Mouse (Mus musculus) lung, embryonic 14.5 days (tissue): ENCODE data around the gene Kdr. TPM values are rescaled to one million over a fixed set of nuclear protein-coding genes. Genes with fewer than 3 reads are reported as not detected.

Experiments used
- ATAC-seq: fragments of 200-750 bp; cut with Nextera tagmentation; 2 replicates; pipeline ENCODE4 v1.8.0; 2017; ENCODE audit warnings: mild to moderate bottlenecking, moderate TSS enrichment, moderate library complexity; ENCODE audit not compliant: insufficient read depth
- DNase-seq: peaks from one replicate; pipeline ENCODE4 v3.0.0-alpha.2; 2015
- H3K27ac ChIP-seq: fragments of 300-500 bp; sonication (generic); 2 replicates; pipeline ENCODE4 v1.5.1; 2014; ENCODE audit warnings: low read depth, mild to moderate bottlenecking, moderate library complexity
- H3K27me3 ChIP-seq: fragments of 300-500 bp; sonication (generic); 2 replicates; pipeline ENCODE4 v1.6.1; 2014; ENCODE audit warnings: low read length, control low read depth; ENCODE audit not compliant: insufficient read depth
- H3K36me3 ChIP-seq: fragments of 300-500 bp; sonication (generic); 2 replicates; pipeline ENCODE4 v1.6.1; 2014; ENCODE audit warnings: control low read depth; ENCODE audit not compliant: insufficient read depth
- H3K4me1 ChIP-seq: fragments of 300-500 bp; sonication (generic); 2 replicates; pipeline ENCODE4 v1.6.1; 2014; ENCODE audit warnings: antibody characterized with exemption, control low read depth; ENCODE audit not compliant: insufficient read depth
- H3K4me2 ChIP-seq: fragments of 300-500 bp; sonication (generic); 2 replicates; pipeline ENCODE4 v1.6.1; 2014; ENCODE audit warnings: mild to moderate bottlenecking
- H3K4me3 ChIP-seq: fragments of 300-500 bp; sonication (generic); 2 replicates; pipeline ENCODE4 v1.5.1; 2014; ENCODE audit warnings: low read depth, low read length
- H3K9ac ChIP-seq: fragments of 300-500 bp; sonication (generic); 2 replicates; pipeline ENCODE4 v1.6.1; 2014
- H3K9me3 ChIP-seq: fragments of 300-500 bp; sonication (generic); 2 replicates; pipeline ENCODE4 v1.6.1; 2016; ENCODE audit warnings: low read depth, low read length, control low read depth
- CTCF ChIP-seq: IDR thresholded peaks from 2 replicates; pipeline ENCODE4 v1.5.1; 2016; ENCODE audit warnings: antibody characterized with exemption, low read depth
- WGBS: fragments of 180-500 bp; shearing (Covaris S2); extraction: QIAGEN DNeasy Blood & Tissue Kit; methylation state at CpG from one replicate; pipeline ENCODE4 v1.1.7; 2014; 5-methylcytosine and 5-hydroxymethylcytosine counted together
- polyA plus RNA-seq: library from polyadenylated mRNA; unstranded; fragments of >200 nt; fragmentation: Nextera tagmentation; extraction: Ambion mirVana; gene quantifications from 2 replicates; pipeline ENCODE4 v1.2.1, GENCODE M21; 2014

Gene Kdr
- polyA plus RNA-seq, 1 experiment from 2014 or later, result 61.2 TPM

GRCm38 (mm10) chr5:75956526-75956925 is 21.7 kb downstream of the Kdr start:
- H3K36me3 ChIP-seq, result 0 out of 2 replicates have a peak, but pooled peaks cover 6% of the 10 kb centered on the region
- ATAC-seq (no peak), DNase-seq (no peak)
- H3K9ac ChIP-seq, result no peak overlapping the region
- H3K27ac ChIP-seq, result no peak overlapping the region
- no peak overlapping the region for H3K4me2 ChIP-seq
- TF ChIP-seq CTCF, result no peak
- no peaks in the 10 kb centered on the region for H3K9me3 ChIP-seq
- H3K4me3 ChIP-seq, result no peak overlapping the region
- no peaks in the 10 kb centered on the region for H3K27me3 ChIP-seq
- no peaks in the 10 kb centered on the region for H3K4me1 ChIP-seq
- 79% methylated on average over 3 of the region's 3 CpGs for WGBS

GRCm38 (mm10) chr5:75955876-75956275 is 22.4 kb downstream of the Kdr start:
- Histone ChIP-seq H3K27ac (no peak overlapping the region), H3K4me1 (no peaks in the 10 kb centered on the region), H3K9me3 (no peaks in the 10 kb centered on the region), H3K36me3 (0 out of 2 replicates have a peak, but pooled peaks cover 6% of the 10 kb centered on the region), H3K9ac (no peak overlapping the region), H3K4me2 (no peak overlapping the region), H3K4me3 (no peak overlapping the region), H3K27me3 (no peaks in the 10 kb centered on the region)
- WGBS, result 87% methylated on average over 9 of the region's 9 CpGs
- DNase-seq (no peak), ATAC-seq (no peak)
- no peak for TF ChIP-seq CTCF

DNA sequence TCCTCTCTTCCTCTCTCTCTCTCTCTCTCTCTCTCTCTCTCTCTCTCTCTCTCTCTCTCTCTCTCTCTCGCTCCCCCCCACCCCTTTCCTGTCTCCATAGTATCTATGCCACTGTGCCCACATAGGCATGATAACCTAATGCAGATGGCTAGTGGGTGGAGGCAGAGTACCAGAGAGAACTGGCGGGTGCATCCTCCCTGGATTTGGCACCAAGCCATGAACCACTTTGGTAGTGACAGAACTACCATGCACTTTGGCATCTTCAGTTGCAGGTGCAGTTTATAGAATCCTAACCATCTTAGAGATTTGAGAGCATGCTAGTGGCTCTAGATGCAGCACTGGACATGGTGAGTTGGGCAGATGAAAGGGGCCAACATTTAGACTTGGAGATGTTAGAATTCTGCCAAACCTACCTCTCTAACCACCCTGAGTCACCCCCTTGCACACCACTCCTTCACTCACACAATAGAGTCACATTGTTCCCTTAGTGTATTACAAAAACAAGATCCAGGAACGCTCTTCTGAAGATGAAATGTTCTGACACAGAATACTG is 23.4 kb downstream of the Kdr start:
- 69% methylated on average over 3 of the region's 3 CpGs for WGBS
- Histone ChIP-seq H3K9ac (no peak overlapping the region), H3K27ac (no peak overlapping the region), H3K27me3 (no peaks in the 10 kb centered on the region), H3K4me3 (no peak overlapping the region), H3K9me3 (no peaks in the 10 kb centered on the region), H3K4me2 (no peak overlapping the region), H3K36me3 (0 out of 2 replicates have a peak, but pooled peaks cover 6% of the 10 kb centered on the region), H3K4me1 (no peaks in the 10 kb centered on the region)
- DNase-seq, result no peak
- TF ChIP-seq CTCF, result no peak
- ATAC-seq, result no peak

DNA sequence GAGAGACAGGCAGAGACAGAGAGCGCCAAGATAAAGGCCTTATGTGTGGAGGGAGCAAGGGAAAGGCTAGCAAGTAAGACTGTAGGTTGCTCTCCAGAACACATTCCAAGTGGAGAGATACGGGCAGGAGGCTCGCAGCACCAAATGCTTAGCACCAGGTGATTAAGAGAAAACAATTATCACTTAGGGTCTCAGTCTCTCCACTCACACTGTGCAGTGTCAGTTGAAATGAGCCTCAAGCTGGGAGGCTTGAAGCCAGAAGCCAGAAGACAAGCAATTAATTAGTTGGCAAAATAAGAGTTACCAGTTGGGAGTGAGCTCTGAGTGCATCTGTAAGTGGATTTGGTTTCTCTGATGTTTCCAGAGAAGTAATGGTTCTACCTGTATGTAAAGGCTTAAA is 24.0 kb downstream of the Kdr start:
- 62% methylated on average over 3 of the region's 3 CpGs for WGBS
- TF ChIP-seq CTCF, result no peak
- no peaks in the 10 kb centered on the region for H3K4me1 ChIP-seq
- H3K9me3 ChIP-seq, result no peaks in the 10 kb centered on the region
- no peak for ATAC-seq
- 0 out of 2 replicates have a peak, but pooled peaks cover 6% of the 10 kb centered on the region for H3K36me3 ChIP-seq
- no peak overlapping the region for H3K27ac ChIP-seq
- no peak overlapping the region for H3K9ac ChIP-seq
- no peak overlapping the region for H3K4me3 ChIP-seq
- no peak overlapping the region for H3K4me2 ChIP-seq
- no peaks in the 10 kb centered on the region for H3K27me3 ChIP-seq
- no peak for DNase-seq

DNA sequence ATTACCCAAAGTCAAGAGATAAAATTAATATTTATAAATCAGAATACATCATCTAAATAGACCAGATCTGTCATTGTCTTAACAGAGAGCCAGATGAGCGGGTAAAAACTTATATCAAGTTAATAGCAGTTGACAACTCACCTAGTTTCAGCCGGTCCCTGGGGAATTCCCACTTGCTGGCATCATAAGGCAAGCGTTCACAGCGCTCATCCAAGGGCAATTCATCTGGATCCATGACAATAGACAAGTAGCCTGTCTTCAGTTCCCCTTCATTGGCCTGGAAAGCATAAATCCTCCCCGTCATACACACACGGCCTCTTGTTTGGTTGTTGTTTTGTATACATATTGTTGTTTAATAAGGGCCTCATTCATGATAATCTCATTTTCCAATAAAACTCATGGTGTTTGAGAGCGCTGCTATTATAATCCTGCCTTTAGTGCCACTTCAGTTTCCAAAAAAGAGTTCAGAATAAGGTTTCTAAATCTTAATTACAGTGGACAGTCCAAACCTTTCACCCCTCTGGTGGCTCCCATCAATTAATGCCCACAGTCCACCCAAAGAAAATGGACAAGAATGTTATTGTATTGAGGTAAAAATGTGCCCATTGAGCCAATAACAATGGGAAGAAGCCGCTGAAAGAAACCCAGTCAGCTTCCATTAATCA is 26.0 kb downstream of the Kdr start:
- WGBS, result 85% methylated on average over 8 of the region's 8 CpGs
- no peak for ATAC-seq
- Histone ChIP-seq H3K9me3 (no peaks in the 10 kb centered on the region), H3K36me3 (0 out of 2 replicates have a peak, but pooled peaks cover 6% of the 10 kb centered on the region), H3K9ac (no peak overlapping the region), H3K4me2 (no peak overlapping the region), H3K4me1 (no peaks in the 10 kb centered on the region), H3K4me3 (no peak overlapping the region), H3K27me3 (no peaks in the 10 kb centered on the region), H3K27ac (no peak overlapping the region)
- no peak for TF ChIP-seq CTCF
- DNase-seq, result no peak

DNA sequence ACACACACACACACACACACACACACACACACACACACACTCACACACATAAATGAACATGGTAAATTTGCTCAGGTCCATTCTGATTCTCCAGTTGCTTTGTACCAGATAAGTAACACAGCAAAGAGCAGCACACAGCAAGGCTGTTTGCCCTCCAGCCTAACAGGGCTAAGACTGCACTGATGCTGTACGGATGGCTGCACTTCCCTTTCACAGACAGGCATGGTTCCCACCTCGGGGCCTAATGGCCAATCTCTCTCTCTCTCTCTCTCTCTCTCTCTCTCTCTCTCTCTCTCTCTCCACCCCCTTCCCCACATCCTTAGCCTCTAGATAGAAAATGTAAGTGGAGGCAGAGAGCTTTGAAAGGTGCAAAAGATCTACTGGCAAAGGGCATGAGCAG is 27.4 kb downstream of the Kdr start:
- no peak overlapping the region for H3K4me2 ChIP-seq
- no peaks in the 10 kb centered on the region for H3K36me3 ChIP-seq
- ATAC-seq (no peak), DNase-seq (no peak)
- no peak overlapping the region for H3K27ac ChIP-seq
- H3K4me3 ChIP-seq, result no peak overlapping the region
- no peak overlapping the region for H3K9ac ChIP-seq
- H3K27me3 ChIP-seq, result no peaks in the 10 kb centered on the region
- no peak for TF ChIP-seq CTCF
- H3K9me3 ChIP-seq, result no peaks in the 10 kb centered on the region
- WGBS, result 67% methylated on average over 2 of the region's 2 CpGs
- no peaks in the 10 kb centered on the region for H3K4me1 ChIP-seq

DNA sequence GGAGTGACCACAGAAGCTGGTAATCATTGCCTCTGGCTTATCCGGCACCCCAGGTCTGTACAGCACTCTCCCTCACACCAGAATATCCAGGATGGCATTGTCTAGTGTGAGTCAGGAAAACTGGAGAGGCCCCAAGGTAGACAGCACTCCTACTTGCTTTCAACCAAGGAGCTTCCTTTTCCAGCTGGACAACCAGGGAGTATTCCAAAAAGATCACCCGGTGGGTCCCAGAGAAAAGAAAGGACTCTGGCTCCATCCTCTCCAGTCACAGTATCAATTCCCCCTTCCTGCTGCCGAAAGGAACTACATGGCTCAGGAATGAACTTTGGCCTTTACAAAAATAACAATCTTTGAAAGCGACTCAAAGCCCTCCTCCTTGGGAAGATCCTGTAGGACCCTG is 32.9 kb downstream of the Kdr start:
- Histone ChIP-seq H3K36me3 (0 out of 2 replicates have a peak, but pooled peaks cover 2% of the 10 kb centered on the region), H3K9me3 (no peaks in the 10 kb centered on the region), H3K27me3 (no peaks in the 10 kb centered on the region), H3K9ac (no peak overlapping the region), H3K4me2 (no peak overlapping the region), H3K4me3 (no peak overlapping the region), H3K27ac (no peak overlapping the region), H3K4me1 (no peaks in the 10 kb centered on the region)
- ATAC-seq, result no peak
- no peak for DNase-seq
- TF ChIP-seq CTCF, result no peak
- 49% methylated on average over 4 of the region's 4 CpGs for WGBS
